Mouse (Mus musculus) heart, embryonic 12.5 days (tissue): ENCODE data around the gene Ttll10. TPM values are rescaled to one million over a fixed set of nuclear protein-coding genes. Genes with fewer than 3 reads are reported as not detected.

Experiments
- ATAC-seq: fragments of 200-750 bp; cut with Nextera tagmentation; 2 replicates; pipeline ENCODE4 v1.8.0; 2017; ENCODE audit warnings: moderate TSS enrichment, moderate library complexity; ENCODE audit not compliant: insufficient number of reproducible peaks, low FRiP score
- H3K27ac ChIP-seq: fragments of 300-500 bp; sonication (generic); 2 replicates; pipeline ENCODE4 v1.5.1; 2016; ENCODE audit warnings: mild to moderate bottlenecking, moderate library complexity; ENCODE audit not compliant: poor library complexity, severe bottlenecking
- H3K27me3 ChIP-seq: fragments of 300-500 bp; sonication (generic); replicated peaks from 2 replicates; pipeline ENCODE4 v1.6.1; 2016; ENCODE audit warnings: mild to moderate bottlenecking, moderate library complexity
- H3K36me3 ChIP-seq: fragments of 300-500 bp; sonication (generic); 2 replicates; pipeline ENCODE4 v1.6.1; 2016; ENCODE audit warnings: mild to moderate bottlenecking, moderate library complexity
- H3K4me1 ChIP-seq: fragments of 300-500 bp; sonication (generic); replicated peaks from 2 replicates; pipeline ENCODE4 v1.6.1; 2016; ENCODE audit warnings: mild to moderate bottlenecking
- H3K4me2 ChIP-seq: fragments of 300-500 bp; sonication (generic); 2 replicates; pipeline ENCODE4 v1.6.1; 2016; ENCODE audit warnings: mild to moderate bottlenecking, moderate library complexity
- H3K4me3 ChIP-seq: fragments of 300-500 bp; sonication (generic); 2 replicates; pipeline ENCODE4 v1.5.1; 2016; ENCODE audit warnings: mild to moderate bottlenecking
- H3K9ac ChIP-seq: fragments of 300-500 bp; sonication (generic); 2 replicates; pipeline ENCODE4 v1.6.1; 2016; ENCODE audit warnings: mild to moderate bottlenecking, moderate library complexity
- H3K9me3 ChIP-seq: fragments of 300-500 bp; sonication (generic); replicated peaks from 2 replicates; pipeline ENCODE4 v1.6.1; 2016; ENCODE audit warnings: mild to moderate bottlenecking, moderate library complexity
- WGBS: fragments of 180-500 bp; shearing (Covaris S2); methylation state at CpG from one replicate; pipeline ENCODE4 v1.1.7; 2016; 5-methylcytosine and 5-hydroxymethylcytosine counted together
- polyA plus RNA-seq: library from polyadenylated mRNA; unstranded; fragments of >200 nt; fragmentation: Nextera tagmentation; extraction: Ambion mirVana; gene quantifications from 2 replicates; pipeline ENCODE4 v1.2.1, GENCODE M21; 2016

Ttll10 gene
- polyA plus RNA-seq, 1 experiment from 2014 or later = 0.24 TPM

DNA sequence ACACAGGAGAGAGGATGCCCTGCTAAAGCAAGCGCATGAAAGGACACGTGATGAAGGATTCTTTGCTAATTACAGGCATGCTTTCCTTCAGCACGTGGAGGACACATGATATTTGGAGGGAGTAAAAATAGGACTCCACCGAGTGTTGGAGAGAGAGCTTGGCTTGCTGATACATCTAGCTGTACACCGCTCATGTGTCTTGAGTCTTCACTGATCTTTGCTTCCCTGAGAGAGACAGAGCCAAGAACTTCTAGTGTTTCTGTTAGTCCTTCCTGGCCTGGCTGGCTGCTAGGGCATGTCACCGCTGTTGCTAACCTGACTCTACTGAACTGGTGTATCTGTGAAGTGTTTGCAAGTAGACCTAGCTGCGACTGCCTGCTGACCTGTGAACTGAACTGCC is 35.0 kb downstream of the Ttll10 start:
- no peak for ATAC-seq
- no peak overlapping the region for H3K4me3 ChIP-seq
- H3K36me3 ChIP-seq = peaks cover 49% of the 10 kb centered on the region
- no peaks in the 10 kb centered on the region for H3K9me3 ChIP-seq
- H3K4me2 ChIP-seq = no peak overlapping the region
- H3K27me3 ChIP-seq = no peaks in the 10 kb centered on the region
- no peak overlapping the region for H3K27ac ChIP-seq
- 80% methylated on average over 7 of the region's 7 CpGs for WGBS
- peaks cover 23% of the 10 kb centered on the region for H3K4me1 ChIP-seq
- H3K9ac ChIP-seq = no peak overlapping the region

DNA sequence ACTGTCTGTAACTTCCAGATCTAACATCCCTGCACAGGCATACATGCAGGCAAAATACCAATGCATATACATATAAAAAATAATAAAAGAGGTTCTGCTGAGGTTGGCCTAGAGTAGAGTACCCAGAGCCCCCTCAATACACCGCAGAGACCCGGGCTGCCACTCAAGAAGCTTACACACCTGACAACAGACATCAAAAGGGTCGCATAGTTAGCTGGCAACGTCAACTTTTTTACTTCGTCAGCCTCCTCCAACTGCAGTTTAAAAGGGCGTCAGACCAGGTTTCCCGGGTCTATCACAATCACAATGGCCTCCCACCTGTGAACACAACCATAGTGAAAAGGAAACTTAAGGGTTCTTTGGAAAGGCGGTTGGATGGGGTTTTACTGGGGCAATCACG is 35.7 kb downstream of the Ttll10 start:
- ATAC-seq = no peak
- Histone ChIP-seq H3K4me2 (no peak overlapping the region), H3K27me3 (no peaks in the 10 kb centered on the region), H3K4me1 (peaks cover 23% of the 10 kb centered on the region), H3K4me3 (no peak overlapping the region), H3K36me3 (peaks cover 46% of the 10 kb centered on the region), H3K9me3 (no peaks in the 10 kb centered on the region), H3K27ac (no peak overlapping the region), H3K9ac (no peak overlapping the region)
- 81% methylated on average over 9 of the region's 9 CpGs for WGBS

DNA sequence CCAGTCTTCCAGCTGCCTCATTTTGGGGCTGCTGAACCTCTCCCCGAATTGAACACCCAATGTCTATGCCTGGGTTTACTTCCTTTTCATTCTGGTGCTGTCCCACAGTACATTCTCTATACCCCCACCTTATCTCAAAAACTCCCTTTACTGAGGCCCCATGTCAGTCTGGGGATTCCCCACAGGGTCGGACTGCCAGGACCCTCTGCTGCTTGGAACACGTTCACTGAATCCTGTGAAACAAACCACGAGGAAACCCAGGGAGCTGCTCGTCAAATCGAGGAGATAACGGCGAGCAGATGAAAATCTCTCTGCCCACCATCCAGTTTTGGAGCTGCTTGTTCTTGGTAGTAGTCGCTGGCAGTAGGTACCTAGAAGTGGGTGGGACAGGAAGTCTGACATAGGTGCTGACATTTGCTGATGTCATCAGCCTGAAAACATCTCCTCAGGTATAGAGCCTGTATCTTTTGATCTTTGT is 37.2 kb downstream of the Ttll10 start:
- H3K9me3 ChIP-seq = no peaks in the 10 kb centered on the region
- ATAC-seq = no peak
- H3K9ac ChIP-seq = no peak overlapping the region
- peaks cover 23% of the 10 kb centered on the region for H3K4me1 ChIP-seq
- H3K4me3 ChIP-seq = no peak overlapping the region
- no peak overlapping the region for H3K27ac ChIP-seq
- peaks cover 31% of the 10 kb centered on the region for H3K36me3 ChIP-seq
- H3K4me2 ChIP-seq = no peak overlapping the region
- 37% methylated on average over 9 of the region's 9 CpGs for WGBS
- H3K27me3 ChIP-seq = no peaks in the 10 kb centered on the region

DNA sequence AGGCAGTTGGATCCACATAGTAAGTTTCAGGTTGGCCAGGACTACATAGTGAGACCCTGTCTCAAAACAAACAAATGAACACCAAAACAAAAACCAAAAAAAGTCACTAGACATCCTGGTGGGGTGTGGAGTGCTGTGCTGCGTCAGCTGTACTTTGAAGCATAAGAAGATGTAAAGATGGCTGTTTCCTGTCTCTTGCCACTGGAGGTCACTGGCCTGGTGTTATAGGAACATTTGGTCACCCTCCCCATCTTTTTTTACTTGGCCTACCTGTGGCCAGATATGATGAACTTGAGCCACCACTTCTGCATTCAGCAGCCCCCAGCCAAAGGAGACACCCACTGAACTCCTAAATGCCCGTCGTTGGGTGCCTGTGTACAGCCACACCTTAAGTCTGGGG is 37.8 kb downstream of the Ttll10 start:
- ATAC-seq = no peak
- Histone ChIP-seq H3K4me3 (no peak overlapping the region), H3K4me1 (peaks cover 20% of the 10 kb centered on the region), H3K36me3 (peaks cover 30% of the 10 kb centered on the region), H3K9ac (no peak overlapping the region), H3K27me3 (no peaks in the 10 kb centered on the region), H3K27ac (no peak overlapping the region), H3K4me2 (no peak overlapping the region), H3K9me3 (no peaks in the 10 kb centered on the region)
- 62% methylated on average over 3 of the region's 3 CpGs for WGBS

DNA sequence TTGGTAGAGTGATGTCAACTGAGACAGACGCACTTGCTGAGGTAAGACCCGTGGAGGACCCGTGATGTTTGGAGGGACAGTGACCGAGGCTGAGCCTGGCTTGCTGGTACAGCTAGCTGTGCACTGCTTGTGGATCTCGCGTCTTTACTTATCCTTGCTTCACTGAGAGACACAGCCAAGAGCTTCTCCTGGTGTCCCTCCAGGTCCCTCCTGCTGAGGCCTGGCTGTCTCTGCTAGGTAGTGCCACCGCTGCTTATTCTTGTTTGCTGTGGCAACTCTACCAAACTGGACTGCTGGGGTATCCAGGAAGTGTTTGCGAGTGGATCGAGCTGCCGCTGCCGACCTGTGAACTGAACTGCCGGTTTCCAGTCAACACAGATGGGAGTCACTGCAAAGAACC is 39.4 kb downstream of the Ttll10 start:
- Histone ChIP-seq H3K27me3 (no peaks in the 10 kb centered on the region), H3K4me1 (peaks cover 14% of the 10 kb centered on the region), H3K4me2 (no peak overlapping the region), H3K4me3 (no peak overlapping the region), H3K27ac (no peak overlapping the region), H3K9me3 (no peaks in the 10 kb centered on the region), H3K9ac (no peak overlapping the region), H3K36me3 (peaks cover 40% of the 10 kb centered on the region)
- ATAC-seq = no peak
- WGBS = 85% methylated on average over 12 of the region's 12 CpGs

DNA sequence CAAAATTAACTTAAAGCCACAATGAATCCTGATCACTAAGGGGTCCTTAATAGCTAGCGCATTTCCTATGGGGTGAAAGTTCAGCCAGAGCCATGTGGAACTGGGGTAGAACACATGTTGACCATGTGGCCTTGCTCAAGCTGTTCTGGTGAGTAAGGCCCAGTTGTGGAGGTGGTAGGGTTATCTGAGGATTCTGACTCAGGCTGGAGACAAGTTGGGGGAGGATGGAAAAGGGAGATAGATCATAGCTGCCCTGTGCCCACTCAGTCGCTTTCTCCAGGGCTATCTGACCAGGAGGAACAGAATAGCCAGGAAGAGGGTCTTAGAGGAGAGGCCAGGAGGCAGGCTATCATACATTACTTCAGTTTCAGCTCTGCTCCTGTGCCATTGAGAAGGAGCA is 44.8 kb downstream of the Ttll10 start:
- Histone ChIP-seq H3K9me3 (no peaks in the 10 kb centered on the region), H3K4me3 (no peak overlapping the region), H3K27ac (no peak overlapping the region), H3K9ac (no peak overlapping the region), H3K4me1 (0 out of 2 replicates have a peak, but pooled peaks cover 4% of the 10 kb centered on the region), H3K4me2 (no peak overlapping the region), H3K27me3 (no peaks in the 10 kb centered on the region), H3K36me3 (peaks cover 56% of the 10 kb centered on the region)
- ATAC-seq = no peak; the same call in 1 of the 2 replicates
- WGBS = 78% methylated on average over 2 of the region's 2 CpGs

DNA sequence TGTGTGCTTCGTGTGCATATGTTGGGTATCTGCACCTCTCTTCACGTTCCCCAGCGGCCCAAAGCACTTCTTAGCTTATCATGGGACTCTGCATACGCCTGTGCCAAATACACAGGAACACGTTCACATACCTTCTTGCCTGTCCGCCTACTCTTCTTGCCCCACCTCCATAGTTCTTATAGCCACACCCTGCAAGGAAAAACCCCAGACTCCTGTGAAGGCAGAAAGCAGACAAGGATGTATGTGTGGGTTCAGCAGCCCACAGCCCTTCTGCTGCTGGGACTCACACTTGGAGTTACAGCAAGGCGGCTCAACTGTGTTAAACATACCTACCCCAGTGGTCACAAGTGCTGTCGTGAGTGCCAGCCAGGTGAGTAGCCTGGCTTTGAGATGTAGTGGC is 45.6 kb downstream of the Ttll10 start, which contains the start of gene Tnfrsf4:
Tnfrsf4 (plus strand) TSS at position 207 of the 400 bp plus-strand sequence.
- Histone ChIP-seq H3K4me3 (no peak within 1 kb of the TSS), H3K27ac (no peak within 1 kb of the TSS), H3K27me3 (no peaks in the 10 kb centered on the region), H3K4me2 (no peak within 1 kb of the TSS), H3K9ac (no peak within 1 kb of the TSS), H3K4me1 (0 out of 2 replicates have a peak, but pooled peaks cover 4% of the 10 kb centered on the region), H3K36me3 (peaks cover 63% of the 10 kb centered on the region), H3K9me3 (no peaks in the 10 kb centered on the region)
- no peak for ATAC-seq
- 81% methylated on average over 8 of the region's 8 CpGs for WGBS

DNA sequence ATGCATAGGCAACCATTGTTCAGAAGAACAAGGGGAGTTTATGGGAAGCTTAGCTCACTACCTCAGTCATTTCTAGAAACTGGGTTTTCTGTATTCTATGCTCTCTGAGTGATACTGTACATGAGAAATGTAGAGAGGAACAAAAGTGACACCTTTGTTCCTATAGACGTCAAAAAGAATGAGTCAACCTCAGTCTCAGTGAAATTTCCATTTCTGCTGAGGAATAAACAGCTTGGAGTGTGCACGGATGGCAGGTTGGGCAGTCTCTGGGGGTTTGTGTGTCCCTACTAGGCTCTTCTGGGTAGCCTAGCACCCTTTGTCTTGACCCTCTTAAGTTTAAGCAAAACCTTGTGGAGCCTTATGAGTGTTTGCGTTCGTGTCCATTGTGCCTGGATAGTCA is 50.8 kb downstream of the Ttll10 start:
- ATAC-seq = no peak
- H3K27ac ChIP-seq = no peak overlapping the region
- no peak overlapping the region for H3K9ac ChIP-seq
- H3K36me3 ChIP-seq = peaks cover 92% of the 10 kb centered on the region
- H3K4me1 ChIP-seq = no peaks in the 10 kb centered on the region
- H3K9me3 ChIP-seq = no peaks in the 10 kb centered on the region
- WGBS = 94% methylated on average over 4 of the region's 4 CpGs
- H3K4me3 ChIP-seq = no peak overlapping the region
- no peak overlapping the region for H3K4me2 ChIP-seq
- no peaks in the 10 kb centered on the region for H3K27me3 ChIP-seq

DNA sequence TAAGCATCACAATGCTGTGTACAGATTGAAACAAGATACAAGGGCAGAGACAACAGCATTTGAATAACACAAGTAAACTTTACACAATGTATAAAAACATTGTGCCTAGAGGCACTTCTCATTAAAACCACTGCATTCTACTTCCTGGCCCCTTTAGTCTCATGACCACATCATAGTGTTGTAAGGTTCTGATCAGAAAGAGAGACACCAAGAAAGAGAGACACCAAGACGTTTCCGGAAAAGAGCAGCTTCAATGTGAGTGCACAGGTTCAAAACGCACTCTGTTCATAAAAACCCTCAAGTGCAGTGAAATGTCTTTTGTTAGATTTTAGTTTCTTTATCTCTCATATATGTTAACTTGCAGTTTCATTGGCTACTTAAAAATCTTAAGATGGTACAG is 55.1 kb downstream of the Ttll10 start:
- Histone ChIP-seq H3K27me3 (no peaks in the 10 kb centered on the region), H3K36me3 (peaks cover 91% of the 10 kb centered on the region), H3K4me1 (no peaks in the 10 kb centered on the region), H3K9ac (no peak overlapping the region), H3K9me3 (no peaks in the 10 kb centered on the region), H3K4me2 (no peak overlapping the region), H3K27ac (no peak overlapping the region), H3K4me3 (no peak overlapping the region)
- ATAC-seq = no peak
- WGBS = 84% methylated on average over 3 of the region's 3 CpGs

DNA sequence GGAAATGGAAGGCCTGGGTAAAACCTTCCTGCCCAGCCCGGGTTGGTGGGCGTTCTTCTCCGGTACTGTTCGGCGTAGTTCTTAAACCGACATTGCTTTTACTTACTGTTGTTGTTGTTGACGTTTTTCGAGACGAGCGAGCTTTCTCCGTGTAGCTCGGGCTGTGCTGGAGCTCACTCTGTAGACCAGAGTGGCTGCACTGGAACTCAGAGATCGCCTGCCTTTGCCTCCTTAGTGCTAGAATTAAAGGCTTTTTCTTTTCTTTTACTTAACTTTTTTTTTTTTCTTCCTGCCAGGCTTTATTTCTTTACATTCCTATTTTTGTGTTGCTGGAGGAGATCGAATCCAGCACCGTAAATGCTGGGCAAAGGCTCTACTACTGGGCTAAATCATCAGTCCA is 65.6 kb downstream of the Ttll10 start:
- H3K27ac ChIP-seq = peak overlapping the region; percentile 93
- peak overlapping the region; percentile 82 for H3K4me3 ChIP-seq
- WGBS = 5% methylated on average over 15 of the region's 15 CpGs
- peaks cover 38% of the 10 kb centered on the region for H3K36me3 ChIP-seq
- H3K4me1 ChIP-seq = peaks cover 22% of the 10 kb centered on the region
- no peaks in the 10 kb centered on the region for H3K27me3 ChIP-seq
- no peak for ATAC-seq
- H3K9ac ChIP-seq = peak overlapping the region; percentile 82
- H3K4me2 ChIP-seq = peak overlapping the region; percentile 75
- no peaks in the 10 kb centered on the region for H3K9me3 ChIP-seq

DNA sequence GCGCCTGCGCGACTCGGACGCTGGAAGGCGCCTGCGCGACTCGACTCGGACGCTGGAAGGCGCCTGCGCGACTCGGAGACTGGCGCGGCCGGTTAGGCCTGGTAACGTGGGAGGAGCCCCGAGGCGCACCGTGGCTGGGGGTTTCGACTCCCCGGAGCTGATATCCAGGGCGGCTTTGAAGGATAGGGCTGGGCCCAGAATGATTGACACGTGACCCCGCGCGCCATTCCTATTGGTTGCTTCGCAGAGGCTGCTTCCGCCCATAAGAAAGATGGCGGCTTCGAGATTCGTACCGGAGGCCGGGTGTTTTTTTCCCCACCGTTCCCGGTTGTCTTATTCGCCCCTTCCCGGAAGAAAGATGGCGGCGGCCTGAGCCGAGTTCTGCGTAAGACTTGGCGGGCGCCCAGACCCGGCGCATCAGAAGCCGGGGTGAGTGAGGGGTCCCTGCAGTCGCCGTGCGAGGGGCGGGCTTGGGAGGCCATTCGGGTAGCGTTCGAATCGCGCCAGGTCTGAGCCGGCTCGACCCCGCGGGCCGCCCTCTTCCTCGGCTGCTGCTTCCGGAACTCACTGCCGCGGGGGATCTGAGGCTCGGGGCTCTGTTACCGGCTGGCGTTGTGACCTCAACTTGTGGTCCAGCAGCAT is 66.2 kb downstream of the Ttll10 start:
- Histone ChIP-seq H3K9me3 (no peaks in the 10 kb centered on the region), H3K4me3 (peak overlapping the region; percentile 82), H3K27ac (peak overlapping the region; percentile 93), H3K4me1 (peaks cover 27% of the 10 kb centered on the region), H3K9ac (peak overlapping the region; percentile 82), H3K4me2 (peak overlapping the region; percentile 75), H3K36me3 (peaks cover 33% of the 10 kb centered on the region), H3K27me3 (no peaks in the 10 kb centered on the region)
- under 1% methylated on average over 70 of the region's 70 CpGs for WGBS
- peak; percentile 89 for ATAC-seq
